Mouse (Mus musculus) kidney, embryonic 15.5 days (tissue): ENCODE measurements around the gene Gfy. TPM values are rescaled to one million over a fixed set of nuclear protein-coding genes. Genes with fewer than 3 reads are reported as not detected.

Source experiments
- ATAC-seq: fragments of 200-750 bp; cut with Nextera tagmentation; replicated peaks from 2 replicates; pipeline ENCODE4 v1.8.0; 2017; ENCODE audit warnings: moderate TSS enrichment; ENCODE audit not compliant: low FRiP score
- H3K27ac ChIP-seq: fragments of 300-500 bp; sonication (generic); 2 replicates; pipeline ENCODE4 v1.5.1; 2015; ENCODE audit warnings: mild to moderate bottlenecking, inconsistent platforms
- H3K27me3 ChIP-seq: fragments of 300-500 bp; sonication (generic); 2 replicates; pipeline ENCODE4 v1.6.1; 2015; ENCODE audit warnings: inconsistent platforms
- H3K36me3 ChIP-seq: fragments of 300-500 bp; sonication (generic); 2 replicates; pipeline ENCODE4 v1.6.1; 2015; ENCODE audit warnings: inconsistent platforms
- H3K4me1 ChIP-seq: fragments of 300-500 bp; sonication (generic); 2 replicates; pipeline ENCODE4 v1.6.1; 2015; ENCODE audit warnings: inconsistent platforms
- H3K4me2 ChIP-seq: fragments of 300-500 bp; sonication (generic); 2 replicates; pipeline ENCODE4 v1.6.1; 2015; ENCODE audit warnings: moderate library complexity, mild to moderate bottlenecking, inconsistent platforms
- H3K4me3 ChIP-seq: fragments of 300-500 bp; sonication (generic); replicated peaks from 2 replicates; pipeline ENCODE4 v1.5.1; 2015; ENCODE audit warnings: mild to moderate bottlenecking, inconsistent platforms
- H3K9ac ChIP-seq: fragments of 300-500 bp; sonication (generic); 2 replicates; pipeline ENCODE4 v1.6.1; 2015; ENCODE audit warnings: mild to moderate bottlenecking, inconsistent platforms
- H3K9me3 ChIP-seq: fragments of 300-500 bp; sonication (generic); replicated peaks from 2 replicates; pipeline ENCODE4 v1.6.1; 2016; ENCODE audit warnings: inconsistent platforms
- WGBS: fragments of 180-500 bp; shearing (Covaris S2); methylation state at CpG from one replicate; pipeline ENCODE4 v1.1.7; 2015; ENCODE audit warnings: mixed read lengths; 5-methylcytosine and 5-hydroxymethylcytosine counted together
- polyA plus RNA-seq: library from polyadenylated mRNA; unstranded; fragments of >200 nt; fragmentation: Nextera tagmentation; extraction: Ambion mirVana; gene quantifications from 2 replicates; pipeline ENCODE4 v1.2.1, GENCODE M21; 2015

Gfy gene
- polyA plus RNA-seq, 1 experiment from 2014 or later: not detected

GRCm38 (mm10) chr7:45191803-45192363, 12.5 kb upstream of the Gfy start:
- H3K27me3 ChIP-seq: peaks cover 44% of the 10 kb centered on the region
- peak; percentile 78 for ATAC-seq

GRCm38 (mm10) chr7:45191161-45191560, 11.8 kb upstream of the Gfy start:
- Histone ChIP-seq H3K27me3 (peaks cover 47% of the 10 kb centered on the region), H3K9ac (no peak overlapping the region), H3K4me3 (no peak overlapping the region), H3K4me1 (peaks cover 26% of the 10 kb centered on the region), H3K36me3 (no peaks in the 10 kb centered on the region), H3K9me3 (no peaks in the 10 kb centered on the region), H3K27ac (peak overlapping the region; percentile 67), H3K4me2 (no peak overlapping the region)
- no peak for ATAC-seq
- 51% methylated on average over 2 of the region's 2 CpGs for WGBS

More at GRCm38 (mm10) chr7:45191803-45192363, 12.5 kb upstream of the Gfy start:
- Histone ChIP-seq H3K36me3 (no peaks in the 10 kb centered on the region), H3K9ac (no peak overlapping the region), H3K4me2 (no peak overlapping the region), H3K4me3 (no peak overlapping the region), H3K4me1 (peaks cover 26% of the 10 kb centered on the region), H3K27ac (peak overlapping the region; percentile 67), H3K9me3 (no peaks in the 10 kb centered on the region)
- WGBS: 4% methylated on average over 8 of the region's 8 CpGs

GRCm38 (mm10) chr7:45190186-45190585, 10.8 kb upstream of the Gfy start:
- Histone ChIP-seq H3K4me1 (peaks cover 26% of the 10 kb centered on the region), H3K9me3 (no peaks in the 10 kb centered on the region), H3K4me2 (no peak overlapping the region), H3K36me3 (no peaks in the 10 kb centered on the region), H3K4me3 (no peak overlapping the region), H3K27me3 (peaks cover 50% of the 10 kb centered on the region), H3K27ac (no peak overlapping the region), H3K9ac (no peak overlapping the region)
- no peak for ATAC-seq
- WGBS: 88% methylated on average over 6 of the region's 6 CpGs

- Histone ChIP-seq H3K9me3 (no peaks in the 10 kb centered on the region), H3K4me3 (no peak overlapping the region), H3K4me1 (peaks cover 26% of the 10 kb centered on the region), H3K27me3 (peaks cover 55% of the 10 kb centered on the region), H3K27ac (no peak overlapping the region), H3K36me3 (no peaks in the 10 kb centered on the region), H3K4me2 (no peak overlapping the region), H3K9ac (no peak overlapping the region)
- no peak for ATAC-seq
- WGBS: 51% methylated on average over 16 of the region's 16 CpGs
Measured at GRCm38 (mm10) chr7:45189600-45189999, 10.2 kb upstream of the Gfy start.

GRCm38 (mm10) chr7:45185921-45186320, 6.6 kb upstream of the Gfy start:
- no peak overlapping the region for H3K9ac ChIP-seq
- H3K27ac ChIP-seq: no peak overlapping the region
- H3K4me2 ChIP-seq: no peak overlapping the region
- H3K9me3 ChIP-seq: no peaks in the 10 kb centered on the region
- ATAC-seq: no peak
- H3K36me3 ChIP-seq: no peaks in the 10 kb centered on the region
- peaks cover 22% of the 10 kb centered on the region for H3K4me1 ChIP-seq
- H3K27me3 ChIP-seq: peaks cover 87% of the 10 kb centered on the region
- WGBS: 66% methylated on average over 7 of the region's 7 CpGs
- no peak overlapping the region for H3K4me3 ChIP-seq

- no peak overlapping the region for H3K9ac ChIP-seq
- peaks cover 21% of the 10 kb centered on the region for H3K4me1 ChIP-seq
- 60% methylated on average over 7 of the region's 7 CpGs for WGBS
- H3K27ac ChIP-seq: no peak overlapping the region
- no peak for ATAC-seq
- H3K9me3 ChIP-seq: no peaks in the 10 kb centered on the region
- no peak overlapping the region for H3K4me3 ChIP-seq
- no peaks in the 10 kb centered on the region for H3K36me3 ChIP-seq
- no peak overlapping the region for H3K4me2 ChIP-seq
- peaks cover 94% of the 10 kb centered on the region for H3K27me3 ChIP-seq
Measured at GRCm38 (mm10) chr7:45183672-45184071, 4.3 kb upstream of the Gfy start.

GRCm38 (mm10) chr7:45182606-45183005, 3.2 kb upstream of the Gfy start:
- no peaks in the 10 kb centered on the region for H3K9me3 ChIP-seq
- H3K9ac ChIP-seq: peak overlapping the region; percentile 31; the same call in 1 of the 2 replicates
- H3K27me3 ChIP-seq: peaks cover 96% of the 10 kb centered on the region
- peak; percentile 64 for ATAC-seq
- H3K36me3 ChIP-seq: no peaks in the 10 kb centered on the region
- peaks cover 21% of the 10 kb centered on the region for H3K4me1 ChIP-seq
- H3K4me3 ChIP-seq: peak overlapping the region; percentile 40
- H3K27ac ChIP-seq: peak overlapping the region; percentile 45; the same call in 1 of the 2 replicates
- WGBS: 13% methylated on average over 11 of the region's 11 CpGs
- peak overlapping the region; percentile 79 for H3K4me2 ChIP-seq

- Histone ChIP-seq H3K36me3 (no peaks in the 10 kb centered on the region), H3K27ac (peak overlapping the region; percentile 45; the same call in 1 of the 2 replicates), H3K4me2 (peak overlapping the region; percentile 79), H3K4me1 (peaks cover 21% of the 10 kb centered on the region), H3K4me3 (peak overlapping the region; percentile 40), H3K9me3 (no peaks in the 10 kb centered on the region), H3K27me3 (peaks cover 98% of the 10 kb centered on the region), H3K9ac (peak overlapping the region; percentile 31; the same call in 1 of the 2 replicates)
- WGBS: under 1% methylated on average over 34 of the region's 34 CpGs
- ATAC-seq: peak; percentile 87
Measured at GRCm38 (mm10) chr7:45182199-45182601, 2.8 kb upstream of the Gfy start.

- ATAC-seq: no peak; the same call in 1 of the 2 replicates
- no peaks in the 10 kb centered on the region for H3K36me3 ChIP-seq
- H3K4me2 ChIP-seq: peak overlapping the region; percentile 79
- 5% methylated on average over 35 of the region's 35 CpGs for WGBS
- H3K4me3 ChIP-seq: peak overlapping the region; percentile 40
- H3K9me3 ChIP-seq: no peaks in the 10 kb centered on the region
- no peak overlapping the region for H3K9ac ChIP-seq
- peaks cover 24% of the 10 kb centered on the region for H3K4me1 ChIP-seq
- peaks cover 98% of the 10 kb centered on the region for H3K27me3 ChIP-seq
- no peak overlapping the region for H3K27ac ChIP-seq
Measured at GRCm38 (mm10) chr7:45181540-45181939, 2.2 kb upstream of the Gfy start.

GRCm38 (mm10) chr7:45180896-45181477, 1.6 kb upstream of the Gfy start, which contains the start of gene Pth2:
TSS of gene Pth2 (plus strand) at chr7:45180995.
- H3K27me3 ChIP-seq: peaks cover 99% of the 10 kb centered on the region
- no peak within 1 kb of the TSS for H3K27ac ChIP-seq
- no peaks in the 10 kb centered on the region for H3K36me3 ChIP-seq
- peak within 1 kb of the TSS; percentile 40 for H3K4me3 ChIP-seq
- 16% methylated on average over 20 of the region's 20 CpGs for WGBS
- peaks cover 29% of the 10 kb centered on the region for H3K4me1 ChIP-seq
- H3K9me3 ChIP-seq: no peaks in the 10 kb centered on the region
- H3K4me2 ChIP-seq: peak within 1 kb of the TSS; percentile 79
- no peak within 1 kb of the TSS for H3K9ac ChIP-seq
- ATAC-seq: no peak

GRCm38 (mm10) chr7:45178550-45178949, 819 bp downstream of the Gfy start:
- WGBS: 26% methylated on average over 7 of the region's 7 CpGs
- Histone ChIP-seq H3K4me3 (no peak overlapping the region), H3K36me3 (no peaks in the 10 kb centered on the region), H3K27ac (no peak overlapping the region), H3K9ac (no peak overlapping the region), H3K4me2 (no peak overlapping the region), H3K4me1 (peaks cover 44% of the 10 kb centered on the region), H3K27me3 (peaks cover 98% of the 10 kb centered on the region), H3K9me3 (no peaks in the 10 kb centered on the region)
- no peak for ATAC-seq

GRCm38 (mm10) chr7:45176356-45176755, 3.0 kb downstream of the Gfy start:
- Histone ChIP-seq H3K27me3 (peaks cover 94% of the 10 kb centered on the region), H3K9ac (no peak overlapping the region), H3K4me3 (peak overlapping the region; percentile 25), H3K4me1 (peaks cover 28% of the 10 kb centered on the region), H3K9me3 (no peaks in the 10 kb centered on the region), H3K36me3 (no peaks in the 10 kb centered on the region), H3K27ac (no peak overlapping the region), H3K4me2 (peak overlapping the region; percentile 49)
- ATAC-seq: no peak
- 3% methylated on average over 31 of the region's 31 CpGs for WGBS
